26 mouse cellular contexts compared by ENCODE assay signal in the genomic region with DNA sequence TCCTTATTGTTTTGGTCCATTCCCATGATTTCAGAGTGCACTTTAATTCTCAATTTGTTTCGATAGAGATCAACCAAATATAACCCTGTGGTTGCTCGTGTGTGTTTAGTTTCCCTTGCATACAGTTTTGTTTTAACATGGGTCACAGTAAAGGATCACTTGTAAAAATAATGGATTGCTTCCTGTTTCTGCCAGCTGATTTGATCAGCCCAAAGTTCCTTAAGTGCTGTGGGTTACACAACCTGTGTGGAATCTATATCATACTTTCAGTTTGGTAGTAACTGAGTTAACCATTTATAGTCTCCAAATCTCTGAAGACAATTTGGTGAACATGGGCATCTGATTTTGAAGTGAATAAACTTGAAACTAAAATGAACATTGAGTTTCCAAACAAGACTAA. TPM values are rescaled to one million over a fixed set of nuclear protein-coding genes. Genes with fewer than 3 reads are reported as not detected.
DNase-seq lines count a peak whose midpoint lies in the region; ATAC-seq and TF ChIP-seq lines count a peak whose summit lies in the region.
"Had no signal": no experiment of that assay in that cellular context is flagged by ENCODE, and none has a peak within 500 bp of the region (broad histone marks: within the 10 kb centered on the region; RNA-seq: fewer than 3 reads in every experiment).

No protein-coding gene starts in this region.

- DNase-seq in 416B (ENCODE audit: low read depth) (peak; percentile 20), MEL (ENCODE audit: low read depth, low spot score) (peak; percentile 10)
- no peak for DNase-seq in embryo, embryonic 9.5 days (ENCODE audit: extremely low spot score)
- DNase-seq in midbrain, embryonic 11.5 days (ENCODE audit: low spot score, missing footprints), result no peak
- DNase-seq in lung, postnatal 4 days, result no peak
- DNase-seq: adrenal gland, adult 2 months; adrenal gland, postnatal 10 days; adrenal gland, postnatal 25 days; B cell, adult 2 months; cerebellum, adult 11-12 months; cerebellum, adult 2 months; cerebellum, adult 9-10 months; cerebellum, postnatal 10 days; cerebellum, postnatal 25 days had no signal

- H3K9me3 ChIP-seq in MEL (replicated peaks; ENCODE audit: insufficient read depth, low read length), result no peaks in the 10 kb centered on the region
- no peaks in the 10 kb centered on the region for H3K9me3 ChIP-seq in midbrain, embryonic 11.5 days (ENCODE audit: control insufficient read depth, low read length)
- H3K9me3 ChIP-seq: embryonic facial prominence, embryonic 13.5 days; embryonic facial prominence, embryonic 15.5 days; forebrain, embryonic 10.5 days; forebrain, embryonic 12.5 days; G1E had no signal

- H3K27me3 ChIP-seq in MEL (ENCODE audit: control insufficient read depth in 1 of 2, insufficient read depth in 2 of 2, low read length in 2 of 2), result no peaks in the 10 kb centered on the region
- no peaks in the 10 kb centered on the region for H3K27me3 ChIP-seq in midbrain, embryonic 11.5 days (ENCODE audit: control insufficient read depth, insufficient read depth, low read length)
- H3K27me3 ChIP-seq: CH12.LX; embryonic facial prominence, embryonic 13.5 days; embryonic facial prominence, embryonic 15.5 days; forebrain, embryonic 12.5 days had no signal

- 90% methylated on average over 2 of the region's 2 CpGs for WGBS in midbrain, embryonic 11.5 days

- peaks cover 0 to 4% of the 10 kb centered on the region in 2 experiments; a peak in 1 of 4 replicates for H3K4me1 ChIP-seq in MEL (ENCODE audit: control insufficient read depth in 1 of 2, insufficient read depth in 2 of 2, low read length in 2 of 2)
- no peaks in the 10 kb centered on the region for H3K4me1 ChIP-seq in midbrain, embryonic 11.5 days (ENCODE audit: control insufficient read depth, insufficient read depth, low read length)
- H3K4me1 ChIP-seq: embryonic facial prominence, embryonic 13.5 days; embryonic facial prominence, embryonic 15.5 days; forebrain, embryonic 12.5 days had no signal

- no peak for TF ChIP-seq EP300 in MEL (IDR thresholded peaks at IDR 0.05; ENCODE audit: low read depth in 1 of 2, low read length in 2 of 2)

- TF ChIP-seq POLR2A in MEL (IDR thresholded peaks at IDR 0.05; ENCODE audit: control insufficient read depth in 1 of 2, insufficient read depth in 1 of 2, low read depth in 1 of 2, low read length in 2 of 2, poor library complexity in 1 of 2), result no peak

- ATAC-seq in common myeloid progenitor, adult 5-6 weeks (replicated peaks; ENCODE audit: low read depth, poor library complexity, severe bottlenecking), result peak; percentile 71
- ATAC-seq in megakaryocyte progenitor cell, adult 5-6 weeks (replicated peaks; ENCODE audit: poor library complexity), result peak; percentile 78
- ATAC-seq in midbrain, embryonic 11.5 days (ENCODE audit: low FRiP score), result no peak
- ATAC-seq: CD4-positive, CD25-positive, alpha-beta regulatory T cell, adult 4 months; forebrain, embryonic 14.5 days; forebrain, embryonic 16.5 days had no signal

- no peak overlapping the region for H3K4me3 ChIP-seq in MEL (ENCODE audit: control insufficient read depth in 1 of 2, insufficient read depth in 1 of 2, low read depth in 2 of 2, low read length in 2 of 2)
- no peak overlapping the region for H3K4me3 ChIP-seq in midbrain, embryonic 11.5 days (ENCODE audit: low read depth, low read length)
- H3K4me3 ChIP-seq: embryonic facial prominence, embryonic 13.5 days; embryonic facial prominence, embryonic 15.5 days; erythroblast, embryonic 14.5 days; forebrain, embryonic 10.5 days; forebrain, embryonic 12.5 days had no signal

- H3K27ac ChIP-seq in MEL (ENCODE audit: control insufficient read depth, low read depth, low read length), result no peak overlapping the region
- no peak overlapping the region for H3K27ac ChIP-seq in midbrain, embryonic 11.5 days (ENCODE audit: low read depth, low read length)
- H3K27ac ChIP-seq: embryonic facial prominence, embryonic 13.5 days; embryonic facial prominence, embryonic 15.5 days; forebrain, embryonic 10.5 days; forebrain, embryonic 12.5 days had no signal

- no peak overlapping the region for H3K4me2 ChIP-seq in midbrain, embryonic 11.5 days
- H3K4me2 ChIP-seq: embryonic facial prominence, embryonic 13.5 days; embryonic facial prominence, embryonic 15.5 days; forebrain, embryonic 12.5 days had no signal

- no peaks in the 10 kb centered on the region for H3K79me2 ChIP-seq in MEL (ENCODE audit: control insufficient read depth, insufficient read depth, low read length, poor library complexity)

- TF ChIP-seq RAD21 in MEL (IDR thresholded peaks at IDR 0.05; ENCODE audit: low read depth, low read length), result no peak

- no peak overlapping the region for H3K9ac ChIP-seq in MEL (ENCODE audit: control insufficient read depth, low read depth, low read length, poor library complexity, severe bottlenecking)
- no peak overlapping the region for H3K9ac ChIP-seq in midbrain, embryonic 11.5 days (ENCODE audit: low read length)
- H3K9ac ChIP-seq: embryonic facial prominence, embryonic 13.5 days; embryonic facial prominence, embryonic 15.5 days; forebrain, embryonic 12.5 days had no signal

- no peak for TF ChIP-seq CTCF in MEL (IDR thresholded peaks at IDR 0.05 in 2 of 3, conservative IDR thresholded peaks at IDR 0.05 in 1 of 3; ENCODE audit: control insufficient read depth in 1 of 3, insufficient read depth in 1 of 3, low read depth in 2 of 3, low read length in 3 of 3, poor library complexity in 1 of 3, severe bottlenecking in 1 of 3)

- peaks cover 0 to 4% of the 10 kb centered on the region in 2 experiments for H3K36me3 ChIP-seq in MEL (ENCODE audit: control insufficient read depth in 1 of 2, insufficient read depth in 2 of 2, low read length in 2 of 2)
- no peaks in the 10 kb centered on the region for H3K36me3 ChIP-seq in midbrain, embryonic 11.5 days (ENCODE audit: control insufficient read depth, insufficient read depth, low read length)
- H3K36me3 ChIP-seq: embryonic facial prominence, embryonic 13.5 days; embryonic facial prominence, embryonic 15.5 days; forebrain, embryonic 12.5 days; G1E had no signal

TF ChIP-seq in MEL, 35 proteins besides CTCF, POLR2A, EP300 and RAD21:
- TF ChIP-seq E2F4 (IDR thresholded peaks at IDR 0.05; ENCODE audit: borderline replicate concordance, low read depth, low read length) (no peak), POLR2AphosphoS5 (IDR thresholded peaks at IDR 0.05; ENCODE audit: borderline replicate concordance, low read depth, low read length) (no peak), MYB (IDR thresholded peaks at IDR 0.05; ENCODE audit: low read depth, low read length) (no peak), GABPA (IDR thresholded peaks at IDR 0.05; ENCODE audit: low read depth, low read length) (no peak), ETS1 (IDR thresholded peaks at IDR 0.05; ENCODE audit: low read depth, low read length) (no peak), ELF1 (IDR thresholded peaks at IDR 0.05; ENCODE audit: low read depth, low read length) (no peak), MEF2A (IDR thresholded peaks at IDR 0.05; ENCODE audit: extremely low read depth, insufficient replicate concordance, low read depth, low read length, poor library complexity, severe bottlenecking) (no peak), MXI1 (IDR thresholded peaks at IDR 0.05; ENCODE audit: low read depth, low read length) (no peak), TAL1 (IDR thresholded peaks at IDR 0.05; ENCODE audit: low read length) (no peak), MAFK (IDR thresholded peaks at IDR 0.05; ENCODE audit: borderline replicate concordance, low read depth, low read length) (no peak), SMC3 (IDR thresholded peaks at IDR 0.05; ENCODE audit: low read depth, low read length) (no peak), GATA1 (IDR thresholded peaks at IDR 0.05; ENCODE audit: low read depth, low read length) (no peak), RCOR1 (IDR thresholded peaks at IDR 0.05; ENCODE audit: low read depth, low read length) (no peak), TBP (IDR thresholded peaks at IDR 0.05; ENCODE audit: low read depth, low read length) (no peak)
TF ChIP-seq in MEL: peak in this region for 0.

RNA-seq across cellular contexts. Expression of gene Gdf7, which starts 41.5 kb away (rescaled TPM):
- not detected in 2 replicates for total RNA-seq in MEL (2012; rRNA removed)
- not detected for polyA plus RNA-seq in MEL (2012; ENCODE audit: insufficient read depth in 1 of 2, insufficient read length in 2 of 2, low read depth in 1 of 2, low replicate concordance in 2 of 2, missing spikeins in 1 of 2)
- not detected in 2 replicates for total RNA-seq in common myeloid progenitor, adult 5-6 weeks (2017)
- not detected in 2 replicates for total RNA-seq in megakaryocyte progenitor cell, adult 5-6 weeks (2015)
- not detected in 2 replicates for total RNA-seq in megakaryocyte progenitor cell, adult 5-6 weeks (2017)
- polyA plus RNA-seq in midbrain, embryonic 11.5 days (2014; fragmentation: Nextera tagmentation; extraction: Ambion mirVana), result 0.26 and 0.64 TPM in 2 replicates
- total RNA-seq: adrenal gland, adult 2 months; adrenal gland, postnatal 25 days; CH12.LX; G1E had no signal
- polyA plus RNA-seq: CD4-positive, CD25-positive, alpha-beta regulatory T cell, adult 4 months; erythroblast, embryonic 14.5 days; forebrain, embryonic 10.5 days; forebrain, embryonic 14.5 days; forebrain, embryonic 16.5 days; G1E had no signal

RNA-seq across cellular contexts. Expression of gene Ldah, which starts 52.4 kb away (rescaled TPM):
- total RNA-seq in MEL (2012; rRNA removed), result 27.2 and 28.6 TPM in 2 replicates
- polyA plus RNA-seq in MEL (2012; ENCODE audit: insufficient read depth in 1 of 2, insufficient read length in 2 of 2, low read depth in 1 of 2, low replicate concordance in 2 of 2, missing spikeins in 1 of 2), result 100 to 1,000 TPM in 1 of 2 experiments, 10 to 100 TPM in 1; 44.2 to 132 TPM
- 34.9 and 42.9 TPM in 2 replicates for total RNA-seq in common myeloid progenitor, adult 5-6 weeks (2017)
- 61.2 and 64.0 TPM in 2 replicates for total RNA-seq in megakaryocyte progenitor cell, adult 5-6 weeks (2015)
- 29.2 and 34.6 TPM in 2 replicates for total RNA-seq in megakaryocyte progenitor cell, adult 5-6 weeks (2017)
- polyA plus RNA-seq in midbrain, embryonic 11.5 days (2014; fragmentation: Nextera tagmentation; extraction: Ambion mirVana), result 65.5 and 73.6 TPM in 2 replicates
- polyA plus RNA-seq: G1E had no signal

RNA-seq across cellular contexts. Expression of gene Hs1bp3, which starts 52.9 kb away (rescaled TPM):
- 4.7 and 5.4 TPM in 2 replicates for total RNA-seq in MEL (2012; rRNA removed)
- polyA plus RNA-seq in MEL (2012; ENCODE audit: insufficient read depth in 1 of 2, insufficient read length in 2 of 2, low read depth in 1 of 2, low replicate concordance in 2 of 2, missing spikeins in 1 of 2), result 10 to 100 TPM in 1 of 2 experiments, not detected in 1; 17.4 TPM
- total RNA-seq in common myeloid progenitor, adult 5-6 weeks (2017), result 1.4 and 6.9 TPM in 2 replicates
- 5.6 and 8.3 TPM in 2 replicates for total RNA-seq in megakaryocyte progenitor cell, adult 5-6 weeks (2015)
- 4.4 and 7.4 TPM in 2 replicates for total RNA-seq in megakaryocyte progenitor cell, adult 5-6 weeks (2017)
- 7.2 and 7.4 TPM in 2 replicates for polyA plus RNA-seq in midbrain, embryonic 11.5 days (2014; fragmentation: Nextera tagmentation; extraction: Ambion mirVana)

Comparison
In these comparisons a context has a peak if more than half of its experiments do, and no peak if none do; other contexts are left out.
1. DNase-seq: peak in 416B (single experiment) and MEL (single experiment); none in embryo, embryonic 9.5 days (single experiment), midbrain, embryonic 11.5 days (single experiment) and lung, postnatal 4 days (0 of 2).